Mouse (Mus musculus): ENCODE measurements around the gene Bag2. TPM values are rescaled to one million over a fixed set of nuclear protein-coding genes. Genes with fewer than 3 reads are reported as not detected.
"Not testable (repeated sequence)": the region's sequence is repeated elsewhere in the genome, so short reads cannot be mapped to it uniquely, and the experiment has no call there.

Gene Bag2
- polyA plus RNA-seq, 2 experiments from 2014 or later, result 1.7 to 4.7 TPM

- not testable (repeated sequence) for ATAC-seq
These were observed 7.9 kb downstream of the Bag2 start for GRCm38 (mm10) chr1:33749709-33750108.

GRCm38 (mm10) chr1:33749109-33749508, 8.5 kb downstream of the Bag2 start:
- no peak for ATAC-seq

DNA sequence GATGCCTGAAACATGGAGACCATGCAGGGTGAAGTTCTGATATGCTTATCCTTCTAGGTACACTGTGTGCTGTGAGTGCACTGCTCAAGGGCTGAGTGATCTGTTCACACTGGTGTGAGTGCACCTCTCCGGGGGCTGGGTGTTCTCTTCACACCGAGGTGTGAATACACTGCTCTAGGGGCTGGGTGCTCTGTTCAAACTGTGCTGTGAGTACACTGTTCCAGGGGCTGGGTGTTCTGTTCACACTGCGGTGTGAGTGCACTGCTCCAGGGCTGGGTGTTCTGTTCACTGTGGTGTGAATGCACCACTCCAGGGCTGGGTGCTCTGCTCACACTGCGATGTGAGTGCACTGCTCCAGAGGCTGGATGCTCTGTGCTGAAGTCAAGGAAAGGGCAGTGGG, 11.7 kb downstream of the Bag2 start:
- ATAC-seq, result no peak

- not testable (repeated sequence) for ATAC-seq
These were observed 12.8 kb downstream of the Bag2 start for GRCm38 (mm10) chr1:33744815-33745214.

DNA sequence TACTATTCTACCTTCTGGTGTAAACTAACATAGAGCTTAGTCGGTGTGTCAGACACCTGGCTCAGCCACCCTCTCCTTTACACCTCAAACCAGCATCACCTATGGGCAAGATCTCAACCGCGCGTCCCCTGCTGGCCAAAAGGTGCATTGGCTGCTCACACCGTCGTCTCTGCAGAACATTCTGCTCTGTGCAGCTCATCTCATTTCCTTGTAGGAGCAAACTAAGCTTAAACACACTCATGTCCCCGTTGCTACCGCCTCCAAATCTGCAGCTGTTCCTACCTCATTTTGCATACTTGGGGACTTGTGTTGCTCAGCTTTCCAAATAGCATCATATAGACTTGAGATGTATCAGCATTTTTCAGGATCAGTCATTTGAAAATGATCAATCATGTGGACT, 14.7 kb downstream of the Bag2 start:
- peak; percentile 67 for ATAC-seq

DNA sequence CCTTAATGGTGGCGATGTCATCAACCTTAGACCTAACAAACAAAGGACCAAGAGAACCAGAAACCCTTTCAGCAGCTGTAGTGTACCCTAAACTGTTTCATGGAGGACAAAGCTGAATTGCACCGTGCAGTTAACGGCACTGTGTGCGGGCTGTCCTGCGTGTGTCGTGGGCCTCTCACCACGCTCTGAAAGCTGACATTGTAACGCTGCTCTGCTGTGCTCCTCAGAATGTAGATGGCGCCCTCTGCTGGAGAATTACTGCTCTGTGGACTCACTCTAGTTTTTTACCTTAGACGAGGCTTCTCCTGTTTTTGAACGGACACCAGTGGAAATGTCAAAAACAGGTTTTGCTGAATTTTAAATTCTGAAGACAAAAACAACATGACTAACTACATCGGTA, 18.3 kb downstream of the Bag2 start:
- ATAC-seq, result peak; percentile 81

GRCm38 (mm10) chr1:33738681-33739278, 18.8 kb downstream of the Bag2 start:
- ATAC-seq, result peak; percentile 44

- ATAC-seq, result no peak
These were observed 19.3 kb downstream of the Bag2 start for GRCm38 (mm10) chr1:33738281-33738680.

- no peak for ATAC-seq
These were observed 23.5 kb downstream of the Bag2 start for GRCm38 (mm10) chr1:33734001-33734685.

DNA sequence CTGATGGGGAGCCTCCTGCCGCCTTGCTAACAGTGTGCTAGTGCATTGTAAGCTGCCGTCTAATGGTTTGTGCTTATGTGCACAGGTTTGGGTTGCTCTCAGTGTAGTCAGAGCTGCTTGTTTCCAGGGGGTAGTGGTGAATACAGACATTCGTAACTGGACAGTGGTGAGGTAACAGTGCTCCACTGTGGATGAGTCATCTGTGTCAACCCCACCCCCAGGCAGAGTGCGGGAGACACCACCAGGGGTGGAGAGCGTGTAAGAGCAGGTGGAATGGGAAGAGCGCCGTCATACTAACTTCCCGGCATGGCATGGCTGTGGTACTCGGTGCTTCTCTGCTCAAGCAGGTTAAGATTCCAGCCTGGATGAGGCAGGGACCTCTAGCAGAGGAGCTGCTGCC, 24.6 kb downstream of the Bag2 start:
- no peak for ATAC-seq

DNA sequence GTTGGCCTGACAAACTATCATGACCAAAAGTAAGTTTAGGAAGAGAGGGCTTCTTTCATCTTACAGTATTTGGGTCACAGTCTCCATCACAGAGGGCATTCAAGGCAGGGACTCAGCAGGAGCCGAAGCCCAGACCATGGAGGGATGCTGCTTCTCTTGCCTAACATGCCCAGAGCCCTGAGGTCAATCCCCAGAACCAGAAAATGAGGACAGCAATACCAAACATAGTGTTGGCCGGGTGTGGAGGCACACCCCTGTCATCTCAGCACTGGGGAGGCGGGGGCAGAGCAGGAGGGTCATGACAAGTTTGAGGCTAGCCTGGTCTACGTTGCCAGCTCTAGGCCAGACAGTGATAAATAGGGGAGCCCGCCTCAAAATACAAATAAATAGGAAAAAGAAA, 32.5 kb downstream of the Bag2 start:
- ATAC-seq, result no peak

GRCm38 (mm10) chr1:33724516-33724915, 33.1 kb downstream of the Bag2 start:
- no peak for ATAC-seq

GRCm38 (mm10) chr1:33721020-33721419, 36.6 kb downstream of the Bag2 start:
- no peak for ATAC-seq

DNA sequence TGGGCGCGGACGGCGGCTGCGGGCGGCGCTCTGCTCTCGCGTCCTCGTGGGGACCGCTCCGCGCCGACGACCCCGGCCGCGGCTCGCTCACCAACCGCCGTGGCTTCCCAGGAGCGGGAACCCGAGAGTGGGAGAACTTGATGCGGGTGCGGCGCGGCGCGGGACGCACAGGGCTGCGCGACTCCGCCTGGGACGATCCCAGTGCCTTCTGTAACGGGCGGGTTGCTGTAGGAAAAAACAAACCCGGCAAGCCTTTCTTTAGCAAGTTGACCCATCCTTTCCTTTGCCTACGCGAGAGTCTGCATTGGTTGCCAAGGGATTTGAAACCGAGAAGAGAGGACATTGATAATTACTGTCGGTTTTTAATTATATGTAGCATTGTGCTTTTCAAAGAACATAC, 37.4 kb downstream of the Bag2 start:
- ATAC-seq, result no peak

DNA sequence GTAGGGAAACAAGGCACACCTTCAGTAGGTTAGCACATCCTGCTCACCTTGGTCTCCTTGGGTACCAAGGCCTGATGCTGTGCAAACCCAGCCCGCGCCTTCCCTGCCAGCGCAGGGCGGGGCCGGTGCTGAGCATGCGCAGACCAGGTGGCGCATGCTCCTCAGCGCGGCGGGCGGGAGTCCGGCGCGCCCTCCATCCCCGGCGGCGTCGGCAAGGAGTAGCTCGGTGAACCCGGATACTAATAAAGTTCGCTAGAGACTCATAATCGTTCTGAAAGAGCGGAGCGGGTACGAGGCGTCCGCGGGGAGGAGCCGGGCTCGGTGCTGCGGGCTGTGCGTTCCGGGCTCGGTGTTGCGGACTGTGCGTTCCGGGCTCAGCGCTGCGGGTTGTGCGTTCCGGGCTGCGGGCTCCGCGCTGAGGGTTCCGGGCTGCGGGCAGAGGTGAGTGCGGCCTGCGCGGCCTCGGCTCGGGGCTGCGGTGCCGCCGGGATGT, 37.8 kb downstream of the Bag2 start, which contains the start of gene Rab23:
Rab23 (plus strand) TSS at position 155 of the 493 bp plus-strand sequence.
- peak; percentile 89 for ATAC-seq

GRCm38 (mm10) chr1:33717636-33718035, 40.0 kb downstream of the Bag2 start:
- no peak for ATAC-seq

DNA sequence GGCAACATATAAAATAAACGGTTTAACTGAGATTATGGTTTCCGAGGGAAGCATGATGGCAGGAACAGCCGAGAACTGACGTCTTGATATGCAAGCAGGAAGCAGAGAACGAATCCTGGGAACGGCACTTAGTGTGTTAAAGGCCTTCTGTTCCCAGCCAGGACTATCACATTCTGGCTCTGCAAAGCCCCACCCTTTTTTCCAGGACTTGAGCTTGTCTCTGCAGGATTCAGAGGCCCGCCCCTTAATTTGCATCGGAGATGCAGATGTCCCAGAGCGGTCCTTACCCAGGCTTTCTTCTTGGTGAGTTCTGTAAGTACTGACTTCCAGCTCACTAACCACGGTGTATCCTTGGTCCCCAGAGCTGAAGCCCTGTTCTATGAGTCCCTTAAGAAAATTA, 42.8 kb downstream of the Bag2 start:
- no peak for ATAC-seq

- ATAC-seq, result no peak
These were observed 45.6 kb downstream of the Bag2 start for GRCm38 (mm10) chr1:33712026-33712425.

GRCm38 (mm10) chr1:33709615-33710014, 48.0 kb downstream of the Bag2 start:
- ATAC-seq, result peak; percentile 63

DNA sequence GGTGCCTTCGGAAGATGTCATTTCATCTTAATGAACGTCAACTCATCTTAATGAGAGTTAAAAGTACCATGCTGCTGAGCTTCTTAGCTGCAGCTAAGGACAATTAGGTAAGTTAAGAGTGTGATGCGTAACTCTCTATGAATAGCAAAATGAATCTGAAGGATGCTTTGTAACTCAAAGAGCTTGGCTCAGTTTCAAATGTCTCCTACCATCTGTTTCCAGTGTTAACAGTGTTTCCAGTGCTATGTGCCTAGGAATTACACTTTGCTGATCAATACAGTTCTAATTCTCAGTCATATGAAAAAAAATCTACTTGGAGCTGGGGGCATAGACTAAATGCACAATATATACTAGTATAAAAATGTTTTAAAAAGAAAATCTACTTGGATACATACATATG, 56.4 kb downstream of the Bag2 start:
- no peak for ATAC-seq

- no peak for ATAC-seq
These were observed 61.6 kb downstream of the Bag2 start for GRCm38 (mm10) chr1:33696016-33696415.
